Mouse (Mus musculus) neural tube, embryonic 12.5 days (tissue): ENCODE data around the gene Foxp1. TPM values are rescaled to one million over a fixed set of nuclear protein-coding genes. Genes with fewer than 3 reads are reported as not detected.

Experiments used
- ATAC-seq: fragments of 200-750 bp; cut with Nextera tagmentation; 2 replicates; pipeline ENCODE4 v1.8.0; 2017; ENCODE audit warnings: low read depth, mild to moderate bottlenecking, moderate TSS enrichment, moderate library complexity; ENCODE audit not compliant: low FRiP score
- H3K27ac ChIP-seq: fragments of 300-500 bp; sonication (generic); 2 replicates; pipeline ENCODE4 v1.5.1; 2016
- H3K27me3 ChIP-seq: fragments of 300-500 bp; sonication (generic); replicated peaks from 2 replicates; pipeline ENCODE4 v1.6.1; 2016; ENCODE audit warnings: mild to moderate bottlenecking
- H3K36me3 ChIP-seq: fragments of 300-500 bp; sonication (generic); 2 replicates; pipeline ENCODE4 v1.6.1; 2016; ENCODE audit warnings: mild to moderate bottlenecking
- H3K4me1 ChIP-seq: fragments of 300-500 bp; sonication (generic); 2 replicates; pipeline ENCODE4 v1.6.1; 2016
- H3K4me2 ChIP-seq: fragments of 300-500 bp; sonication (generic); replicated peaks from 2 replicates; pipeline ENCODE4 v1.6.1; 2016; ENCODE audit warnings: mild to moderate bottlenecking
- H3K4me3 ChIP-seq: fragments of 300-500 bp; sonication (generic); 2 replicates; pipeline ENCODE4 v1.5.1; 2016
- H3K9ac ChIP-seq: fragments of 300-500 bp; sonication (generic); 2 replicates; pipeline ENCODE4 v1.6.1; 2016; ENCODE audit warnings: mild to moderate bottlenecking
- H3K9me3 ChIP-seq: fragments of 300-500 bp; sonication (generic); 2 replicates; pipeline ENCODE4 v1.6.1; 2016; ENCODE audit warnings: mild to moderate bottlenecking
- WGBS: fragments of 180-500 bp; shearing (Covaris S2); methylation state at CpG from one replicate; pipeline ENCODE4 v1.1.7; 2016; 5-methylcytosine and 5-hydroxymethylcytosine counted together
- polyA plus RNA-seq: library from polyadenylated mRNA; unstranded; fragments of >200 nt; fragmentation: Nextera tagmentation; extraction: Ambion mirVana; gene quantifications from 2 replicates; pipeline ENCODE4 v1.2.1, GENCODE M21; 2016

The Foxp1 gene
- polyA plus RNA-seq, 1 experiment from 2014 or later, result 91.8 TPM

GRCm38 (mm10) chr6:99431941-99432340 lies 90.6 kb downstream of the Foxp1 start:
- Histone ChIP-seq H3K27ac (no peak overlapping the region), H3K9me3 (no peaks in the 10 kb centered on the region), H3K4me3 (no peak overlapping the region), H3K4me1 (no peaks in the 10 kb centered on the region), H3K9ac (no peak overlapping the region), H3K27me3 (no peaks in the 10 kb centered on the region), H3K36me3 (peaks cover 10% of the 10 kb centered on the region; the same call in 1 of the 2 replicates), H3K4me2 (no peak overlapping the region)
- 76% methylated on average over 4 of the region's 4 CpGs for WGBS
- no peak for ATAC-seq

GRCm38 (mm10) chr6:99430560-99430959 lies 92.0 kb downstream of the Foxp1 start:
- H3K4me3 ChIP-seq, result no peak overlapping the region
- WGBS, result 76% methylated on average over 14 of the region's 14 CpGs
- no peak overlapping the region for H3K9ac ChIP-seq
- peaks cover 10% of the 10 kb centered on the region; the same call in 1 of the 2 replicates for H3K36me3 ChIP-seq
- no peaks in the 10 kb centered on the region for H3K27me3 ChIP-seq
- no peak for ATAC-seq
- no peak overlapping the region for H3K27ac ChIP-seq
- no peaks in the 10 kb centered on the region for H3K9me3 ChIP-seq
- H3K4me1 ChIP-seq, result peaks cover under 1% of the 10 kb centered on the region; the same call in 1 of the 2 replicates
- H3K4me2 ChIP-seq, result no peak overlapping the region

- H3K9ac ChIP-seq, result no peak overlapping the region
- peaks cover 4% of the 10 kb centered on the region; the same call in 1 of the 2 replicates for H3K36me3 ChIP-seq
- no peaks in the 10 kb centered on the region for H3K27me3 ChIP-seq
- ATAC-seq, result no peak
- no peak overlapping the region for H3K27ac ChIP-seq
- no peaks in the 10 kb centered on the region for H3K9me3 ChIP-seq
- H3K4me2 ChIP-seq, result no peak overlapping the region
- peaks cover 6% of the 10 kb centered on the region; the same call in 1 of the 2 replicates for H3K4me1 ChIP-seq
- H3K4me3 ChIP-seq, result no peak overlapping the region
- 84% methylated on average over 16 of the region's 16 CpGs for WGBS
These were observed 93.0 kb downstream of the Foxp1 start for GRCm38 (mm10) chr6:99429378-99430131.

GRCm38 (mm10) chr6:99428961-99429360 lies 93.6 kb downstream of the Foxp1 start:
- H3K27me3 ChIP-seq, result no peaks in the 10 kb centered on the region

GRCm38 (mm10) chr6:99427301-99427700 lies 95.2 kb downstream of the Foxp1 start:
- Histone ChIP-seq H3K4me2 (no peak overlapping the region), H3K9ac (no peak overlapping the region), H3K4me1 (peaks cover 6% of the 10 kb centered on the region; the same call in 1 of the 2 replicates), H3K4me3 (no peak overlapping the region), H3K9me3 (no peaks in the 10 kb centered on the region), H3K36me3 (no peaks in the 10 kb centered on the region), H3K27ac (no peak overlapping the region), H3K27me3 (no peaks in the 10 kb centered on the region)
- ATAC-seq, result no peak
- WGBS, result 91% methylated on average over 4 of the region's 4 CpGs

More at GRCm38 (mm10) chr6:99428961-99429360, 93.6 kb downstream of the Foxp1 start:
- ATAC-seq, result no peak
- peaks cover 6% of the 10 kb centered on the region; the same call in 1 of the 2 replicates for H3K4me1 ChIP-seq
- no peaks in the 10 kb centered on the region for H3K36me3 ChIP-seq
- WGBS, result 67% methylated on average over 2 of the region's 2 CpGs
- H3K4me2 ChIP-seq, result no peak overlapping the region
- no peaks in the 10 kb centered on the region for H3K9me3 ChIP-seq
- no peak overlapping the region for H3K9ac ChIP-seq
- H3K27ac ChIP-seq, result no peak overlapping the region
- H3K4me3 ChIP-seq, result no peak overlapping the region

GRCm38 (mm10) chr6:99425044-99425443 lies 97.5 kb downstream of the Foxp1 start:
- H3K27ac ChIP-seq, result no peak overlapping the region
- H3K4me1 ChIP-seq, result peaks cover 6% of the 10 kb centered on the region; the same call in 1 of the 2 replicates
- no peaks in the 10 kb centered on the region for H3K9me3 ChIP-seq
- H3K4me2 ChIP-seq, result no peak overlapping the region
- no peak overlapping the region for H3K9ac ChIP-seq
- no peak overlapping the region for H3K4me3 ChIP-seq
- no peaks in the 10 kb centered on the region for H3K36me3 ChIP-seq
- no peak for ATAC-seq
- WGBS, result 40% methylated on average over 3 of the region's 3 CpGs
- H3K27me3 ChIP-seq, result no peaks in the 10 kb centered on the region

- Histone ChIP-seq H3K36me3 (no peaks in the 10 kb centered on the region), H3K9me3 (no peaks in the 10 kb centered on the region), H3K27ac (no peak overlapping the region), H3K4me3 (no peak overlapping the region), H3K4me1 (peaks cover 6% of the 10 kb centered on the region; the same call in 1 of the 2 replicates), H3K27me3 (no peaks in the 10 kb centered on the region), H3K4me2 (no peak overlapping the region), H3K9ac (no peak overlapping the region)
- 91% methylated on average over 8 of the region's 8 CpGs for WGBS
- no peak for ATAC-seq
These were observed 101.9 kb downstream of the Foxp1 start for GRCm38 (mm10) chr6:99420666-99421065.

GRCm38 (mm10) chr6:99412598-99412997 lies 109.9 kb downstream of the Foxp1 start:
- Histone ChIP-seq H3K4me3 (no peak overlapping the region), H3K9ac (no peak overlapping the region), H3K36me3 (no peaks in the 10 kb centered on the region), H3K27ac (no peak overlapping the region), H3K4me2 (no peak overlapping the region), H3K27me3 (no peaks in the 10 kb centered on the region), H3K4me1 (no peaks in the 10 kb centered on the region), H3K9me3 (no peaks in the 10 kb centered on the region)
- no peak for ATAC-seq
- WGBS, result 89% methylated on average over 6 of the region's 6 CpGs

GRCm38 (mm10) chr6:99409602-99410001 lies 112.9 kb downstream of the Foxp1 start:
- H3K4me2 ChIP-seq, result no peak overlapping the region
- H3K4me1 ChIP-seq, result peaks cover 3% of the 10 kb centered on the region; the same call in 1 of the 2 replicates
- no peaks in the 10 kb centered on the region for H3K27me3 ChIP-seq
- 88% methylated on average over 5 of the region's 5 CpGs for WGBS
- no peak overlapping the region for H3K9ac ChIP-seq
- no peaks in the 10 kb centered on the region for H3K36me3 ChIP-seq
- H3K9me3 ChIP-seq, result no peaks in the 10 kb centered on the region
- no peak overlapping the region for H3K27ac ChIP-seq
- no peak for ATAC-seq
- no peak overlapping the region for H3K4me3 ChIP-seq

- WGBS, result 82% methylated on average over 4 of the region's 4 CpGs
- H3K9me3 ChIP-seq, result no peaks in the 10 kb centered on the region
- H3K27me3 ChIP-seq, result no peaks in the 10 kb centered on the region
- no peak overlapping the region for H3K27ac ChIP-seq
- H3K4me1 ChIP-seq, result peaks cover 3% of the 10 kb centered on the region; the same call in 1 of the 2 replicates
- ATAC-seq, result no peak
- no peaks in the 10 kb centered on the region for H3K36me3 ChIP-seq
- no peak overlapping the region for H3K4me2 ChIP-seq
- no peak overlapping the region for H3K4me3 ChIP-seq
- H3K9ac ChIP-seq, result no peak overlapping the region
These were observed 113.6 kb downstream of the Foxp1 start for GRCm38 (mm10) chr6:99408880-99409279.

GRCm38 (mm10) chr6:99403755-99404390 lies 118.6 kb downstream of the Foxp1 start:
- Histone ChIP-seq H3K9ac (no peak overlapping the region), H3K36me3 (no peaks in the 10 kb centered on the region), H3K27me3 (no peaks in the 10 kb centered on the region), H3K4me1 (peaks cover 10% of the 10 kb centered on the region), H3K4me2 (no peak overlapping the region), H3K9me3 (no peaks in the 10 kb centered on the region), H3K27ac (no peak overlapping the region), H3K4me3 (no peak overlapping the region)
- ATAC-seq, result no peak
- 92% methylated on average over 6 of the region's 6 CpGs for WGBS

GRCm38 (mm10) chr6:99402941-99403340 lies 119.6 kb downstream of the Foxp1 start:
- Histone ChIP-seq H3K4me3 (no peak overlapping the region), H3K4me1 (peaks cover 10% of the 10 kb centered on the region), H3K36me3 (no peaks in the 10 kb centered on the region), H3K27ac (no peak overlapping the region), H3K27me3 (no peaks in the 10 kb centered on the region), H3K4me2 (no peak overlapping the region), H3K9me3 (no peaks in the 10 kb centered on the region), H3K9ac (no peak overlapping the region)
- 72% methylated on average over 9 of the region's 9 CpGs for WGBS
- no peak for ATAC-seq
